Mouse (Mus musculus) myocyte (in vitro differentiated cells): ENCODE data around the gene Neurog3. TPM values are rescaled to one million over a fixed set of nuclear protein-coding genes. Genes with fewer than 3 reads are reported as not detected.

Experiments
- H3K27me3 ChIP-seq: one replicate; pipeline ENCODE4 v1.6.1; 2011; ENCODE audit not compliant: control insufficient read depth, insufficient read depth, insufficient read length
- H3K36me3 ChIP-seq: one replicate; pipeline ENCODE4 v1.6.1; 2011; ENCODE audit not compliant: control insufficient read depth, insufficient read depth
- H3K4me2 ChIP-seq: one replicate; pipeline ENCODE4 v1.6.1; 2011; ENCODE audit warnings: low read depth, control low read depth
- H3K4me3 ChIP-seq: one replicate; pipeline ENCODE4 v1.5.1; 2011; ENCODE audit warnings: mild to moderate bottlenecking, control low read depth, moderate library complexity
- H3K79me2 ChIP-seq: one replicate; pipeline ENCODE4 v1.6.1; 2011; ENCODE audit not compliant: control insufficient read depth, insufficient read depth
- H3ac ChIP-seq: one replicate; pipeline ENCODE4 v1.6.1; 2011; ENCODE audit not compliant: control insufficient read depth, insufficient read length
- CEBPB ChIP-seq: IDR thresholded peaks from 2 replicates; pipeline ENCODE4 v1.6.1; 2011; ENCODE audit warnings: mild to moderate bottlenecking, moderate library complexity; ENCODE audit not compliant: poor library complexity, insufficient read depth, severe bottlenecking
- E2F4 ChIP-seq: IDR thresholded peaks from one replicate; pipeline ENCODE4 v1.6.1; 2011; ENCODE audit warnings: mild to moderate bottlenecking, control low read depth, moderate library complexity; ENCODE audit not compliant: insufficient read depth
- MAX ChIP-seq: IDR thresholded peaks from one replicate; pipeline ENCODE4 v1.6.1; 2011; ENCODE audit warnings: low read depth, mild to moderate bottlenecking, control low read depth
- MYOD1 ChIP-seq, 3 experiments: IDR thresholded peaks; one replicate each; pipeline ENCODE4 v1.6.1; 2011; ENCODE audit warnings: control low read depth in 2 of 3, low read depth in 2 of 3, mild to moderate bottlenecking in 2 of 3, moderate library complexity in 1 of 3; ENCODE audit not compliant: insufficient read length in 2 of 3, control insufficient read depth in 1 of 3
- MYOG ChIP-seq, 3 experiments: IDR thresholded peaks; one replicate each; pipeline ENCODE4 v1.6.1; 2011; ENCODE audit warnings: control low read depth in 2 of 3, low read depth in 2 of 3, mild to moderate bottlenecking in 2 of 3; ENCODE audit not compliant: insufficient read length in 2 of 3, control insufficient read depth in 1 of 3, insufficient read depth in 1 of 3
- POLR2A ChIP-seq: IDR thresholded peaks from one replicate; pipeline ENCODE4 v1.6.1; 2011; ENCODE audit warnings: low read depth, mild to moderate bottlenecking, control low read depth, moderate library complexity; ENCODE audit not compliant: insufficient read length
- POLR2AphosphoS2 ChIP-seq: IDR thresholded peaks from one replicate; pipeline ENCODE4 v1.6.1; 2011; ENCODE audit warnings: low read depth, control low read depth; ENCODE audit not compliant: insufficient read length
- REST ChIP-seq: IDR thresholded peaks from one replicate; pipeline ENCODE4 v1.6.1; 2011; ENCODE audit warnings: mild to moderate bottlenecking, control low read depth, moderate library complexity; ENCODE audit not compliant: insufficient read depth, insufficient read length
- SRF ChIP-seq: IDR thresholded peaks from one replicate; pipeline ENCODE4 v1.6.1; 2011; ENCODE audit warnings: low read depth; ENCODE audit not compliant: control insufficient read depth, insufficient read length
- TCF12 ChIP-seq: IDR thresholded peaks from one replicate; pipeline ENCODE4 v1.6.1; 2011; ENCODE audit warnings: mild to moderate bottlenecking, control low read depth; ENCODE audit not compliant: poor library complexity, insufficient read depth, severe bottlenecking
- TCF3 ChIP-seq: IDR thresholded peaks from one replicate; pipeline ENCODE4 v1.6.1; 2011; ENCODE audit warnings: low read depth, control low read depth; ENCODE audit not compliant: insufficient read length
- USF1 ChIP-seq: IDR thresholded peaks from one replicate; pipeline ENCODE4 v1.6.1; 2011; ENCODE audit warnings: low read depth, mild to moderate bottlenecking, control low read depth, moderate library complexity
- polyA plus RNA-seq: library from polyadenylated mRNA; unstranded; fragments of >200 nt; fragmentation: generic; extraction: Trizol; gene quantifications from one replicate; pipeline ENCODE4 v1.2.1, GENCODE M21; 2012; ENCODE audit warnings: missing spikeins

Neurog3 gene
- polyA plus RNA-seq, 1 experiment: not detected

- H3K4me2 ChIP-seq: no peak overlapping the region
- H3K36me3 ChIP-seq: no peaks in the 10 kb centered on the region
- no peak overlapping the region for H3K4me3 ChIP-seq
- no peak overlapping the region for H3ac ChIP-seq
- H3K27me3 ChIP-seq: peaks cover 31% of the 10 kb centered on the region
- TF ChIP-seq MYOG (IDR thresholded peaks at IDR 0.05; ENCODE audit: control insufficient read depth in 1 of 3, insufficient read depth in 1 of 3, insufficient read length in 2 of 3, low read depth in 2 of 3) (no peak), TCF12 (no peak)
- H3K79me2 ChIP-seq: no peaks in the 10 kb centered on the region
Observed at GRCm38 (mm10) chr10:62113865-62114647, 18.8 kb upstream of the Neurog3 start.

GRCm38 (mm10) chr10:62127137-62127536 lies 5.8 kb upstream of the Neurog3 start:
- Histone ChIP-seq H3K4me3 (no peak overlapping the region), H3K4me2 (no peak overlapping the region), H3ac (no peak overlapping the region), H3K79me2 (no peaks in the 10 kb centered on the region), H3K27me3 (peaks cover 7% of the 10 kb centered on the region), H3K36me3 (no peaks in the 10 kb centered on the region)
- TF ChIP-seq E2F4 (no peak), MYOD1 (IDR thresholded peaks at IDR 0.05; ENCODE audit: control insufficient read depth in 1 of 3, insufficient read length in 2 of 3, low read depth in 2 of 3) (no peak), CEBPB (no peak), POLR2A (no peak), TCF3 (no peak), REST (no peak)

- no peak overlapping the region for H3K4me3 ChIP-seq
- no peak overlapping the region for H3K4me2 ChIP-seq
- TF ChIP-seq MAX (no peak), MYOG (IDR thresholded peaks at IDR 0.05; ENCODE audit: control insufficient read depth in 1 of 3, insufficient read depth in 1 of 3, insufficient read length in 2 of 3, low read depth in 2 of 3) (no peak)
Observed at GRCm38 (mm10) chr10:62127711-62128231, 5.1 kb upstream of the Neurog3 start.

GRCm38 (mm10) chr10:62128316-62128951 lies 4.5 kb upstream of the Neurog3 start:
- H3K27me3 ChIP-seq: peaks cover 20% of the 10 kb centered on the region
- no peaks in the 10 kb centered on the region for H3K79me2 ChIP-seq
- no peaks in the 10 kb centered on the region for H3K36me3 ChIP-seq
- no peak overlapping the region for H3K4me3 ChIP-seq
- TF ChIP-seq MYOG (IDR thresholded peaks at IDR 0.05; ENCODE audit: control insufficient read depth in 1 of 3, insufficient read depth in 1 of 3, insufficient read length in 2 of 3, low read depth in 2 of 3) (no peak), SRF (no peak), CEBPB (no peak), TCF12 (no peak), POLR2AphosphoS2 (no peak), POLR2A (no peak), MYOD1 (IDR thresholded peaks at IDR 0.05; ENCODE audit: control insufficient read depth in 1 of 3, insufficient read length in 2 of 3, low read depth in 2 of 3) (no peak), REST (no peak), TCF3 (no peak), E2F4 (no peak), USF1 (no peak), MAX (no peak)
- H3K4me2 ChIP-seq: no peak overlapping the region
- no peak overlapping the region for H3ac ChIP-seq

More at GRCm38 (mm10) chr10:62127711-62128231, 5.1 kb upstream of the Neurog3 start:
- Histone ChIP-seq H3K79me2 (no peaks in the 10 kb centered on the region), H3K36me3 (no peaks in the 10 kb centered on the region), H3ac (no peak overlapping the region), H3K27me3 (peaks cover 13% of the 10 kb centered on the region)

GRCm38 (mm10) chr10:62135696-62136470 lies 3.0 kb downstream of the Neurog3 start:
- H3K27me3 ChIP-seq: peaks cover 28% of the 10 kb centered on the region
- no peak overlapping the region for H3K4me3 ChIP-seq
- TF ChIP-seq USF1 (no peak), CEBPB (no peak), POLR2AphosphoS2 (no peak), POLR2A (no peak), MAX (no peak), TCF12 (no peak), TCF3 (no peak)

More at GRCm38 (mm10) chr10:62135696-62136470, 3.0 kb downstream of the Neurog3 start:
- no peaks in the 10 kb centered on the region for H3K36me3 ChIP-seq
- H3K4me2 ChIP-seq: no peak overlapping the region
- H3ac ChIP-seq: no peak overlapping the region
- H3K79me2 ChIP-seq: no peaks in the 10 kb centered on the region
